Mouse (Mus musculus): ENCODE measurements around the gene Ddi2.

GRCm38 (mm10) chr4:141766668-141767352, 43.6 kb upstream of the Ddi2 start:
- no peak for TF ChIP-seq CTCF (IDR thresholded peaks at IDR 0.05; ENCODE audit: borderline replicate concordance, insufficient read depth, low read length)
- TF ChIP-seq POLR2A (IDR thresholded peaks at IDR 0.05; ENCODE audit: low read depth, low read length) = no peak

Measured in embryonic fibroblast, embryonic 13.5 days (primary cell).